Mouse (Mus musculus) left cerebral cortex, adult 9 months (tissue): ENCODE data around the gene Angptl2.
"Not testable (repeated sequence)": the region's sequence is repeated elsewhere in the genome, so short reads cannot be mapped to it uniquely, and the experiment has no call there.

Experiments used
- DNase-seq, 2 experiments: peaks; one replicate each; pipeline ENCODE4 v3.0.0; 2022; ENCODE audit warnings: low spot score in 2 of 2

Angptl2 gene

GRCm38 (mm10) chr2:33200368-33201068 lies 15.4 kb upstream of the Angptl2 start:
- no peak for DNase-seq

GRCm38 (mm10) chr2:33203284-33203683 lies 12.6 kb upstream of the Angptl2 start:
- no peak for DNase-seq

GRCm38 (mm10) chr2:33204980-33205379 lies 10.9 kb upstream of the Angptl2 start:
- DNase-seq = no peak

- peak in 1 of 2 experiments; percentile 49 for DNase-seq
Observed at GRCm38 (mm10) chr2:33205939-33206525, 9.8 kb upstream of the Angptl2 start.

GRCm38 (mm10) chr2:33207069-33207468 lies 8.8 kb upstream of the Angptl2 start:
- DNase-seq = no peak

- no peak for DNase-seq
Observed at GRCm38 (mm10) chr2:33208134-33208533, 7.7 kb upstream of the Angptl2 start.

GRCm38 (mm10) chr2:33210841-33211240 lies 5.0 kb upstream of the Angptl2 start:
- DNase-seq = no peak

- not testable (repeated sequence) for DNase-seq
Observed at GRCm38 (mm10) chr2:33211263-33211662, 4.6 kb upstream of the Angptl2 start.

- no peak for DNase-seq
Observed at GRCm38 (mm10) chr2:33215177-33215699, 631 bp upstream of the Angptl2 start.

- DNase-seq = no peak
Observed at GRCm38 (mm10) chr2:33216645-33217424, 966 bp downstream of the Angptl2 start.

GRCm38 (mm10) chr2:33217425-33217794 lies 1.5 kb downstream of the Angptl2 start:
- DNase-seq = no peak

GRCm38 (mm10) chr2:33218903-33219625 lies 3.2 kb downstream of the Angptl2 start:
- DNase-seq = no peak

- DNase-seq = no peak
Observed at GRCm38 (mm10) chr2:33219637-33220036, 3.8 kb downstream of the Angptl2 start.

GRCm38 (mm10) chr2:33220246-33220645 lies 4.4 kb downstream of the Angptl2 start:
- no peak for DNase-seq

- no peak for DNase-seq
Observed at GRCm38 (mm10) chr2:33220674-33221338, 4.9 kb downstream of the Angptl2 start.

GRCm38 (mm10) chr2:33221339-33221900 lies 5.6 kb downstream of the Angptl2 start:
- peak in 1 of 2 experiments; percentile 65 for DNase-seq

- no peak for DNase-seq
Observed at GRCm38 (mm10) chr2:33222480-33222879, 6.6 kb downstream of the Angptl2 start.

GRCm38 (mm10) chr2:33223656-33224358 lies 7.9 kb downstream of the Angptl2 start:
- DNase-seq = no peak

GRCm38 (mm10) chr2:33225921-33226320 lies 10.1 kb downstream of the Angptl2 start:
- DNase-seq = no peak

GRCm38 (mm10) chr2:33228077-33228476 lies 12.2 kb downstream of the Angptl2 start:
- DNase-seq = no peak
